Mouse (Mus musculus) testis, adult 2 months (tissue): ENCODE measurements at regions not wholly inside any gene's neighbourhood (a gene's known extent, or its start where the extent isn't known, plus 50 kb on each side); places are given as distances from the start of the nearest gene placed in this dataset.

Experiments used
- CTCF ChIP-seq: fragments of 200-500 bp; IDR thresholded peaks from 2 replicates; pipeline ENCODE4 v1.5.1; 2012; ENCODE audit warnings: low read depth, mild to moderate bottlenecking, inconsistent platforms, low read length, moderate library complexity; ENCODE audit not compliant: control insufficient read depth, insufficient read depth, insufficient replicate concordance
- POLR2A ChIP-seq: fragments of 200-500 bp; IDR thresholded peaks from 2 replicates; pipeline ENCODE4 v1.6.1; 2012; ENCODE audit warnings: low read depth, mild to moderate bottlenecking, inconsistent platforms, low read length, moderate library complexity; ENCODE audit not compliant: control insufficient read depth

GRCm38 (mm10) chr2:45277602-45278001 lies 160.4 kb upstream of the Zeb2 start:
- TF ChIP-seq CTCF (no peak), POLR2A (no peak)
